Mouse (Mus musculus): ENCODE results near the gene Car5a. TPM values are rescaled to one million over a fixed set of nuclear protein-coding genes. Genes with fewer than 3 reads are reported as not detected.

The Car5a gene
- total RNA-seq, 2 experiments from 2014 or later, result not detected

DNA sequence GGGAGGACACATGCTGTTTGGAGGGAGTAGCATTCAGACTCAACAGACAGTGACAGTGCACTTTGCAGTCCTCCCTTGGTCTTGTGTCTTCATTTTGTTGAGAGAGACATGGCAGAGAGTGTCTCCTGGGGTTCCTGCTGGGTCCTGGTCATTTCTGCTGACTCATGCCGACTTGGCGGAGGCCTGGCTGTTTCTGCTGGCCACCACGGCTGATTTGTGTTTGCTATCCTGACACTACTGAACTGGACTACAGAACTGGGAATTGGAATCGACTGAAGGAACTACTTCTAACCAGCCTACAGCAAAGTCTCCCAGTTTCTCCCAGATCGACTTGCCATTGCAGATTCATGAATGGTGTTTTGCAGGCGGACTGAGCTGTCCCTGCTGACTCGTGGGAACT is 6.0 kb downstream of the Car5a start:
- no peak for DNase-seq
- Histone ChIP-seq H3K4me3 (no peak overlapping the region), H3K27ac (no peak overlapping the region)
- intact Hi-C loops (cut with DNase I), result no loop called here
- TF ChIP-seq CTCF (IDR thresholded peaks at IDR 0.05), result no peak

DNA sequence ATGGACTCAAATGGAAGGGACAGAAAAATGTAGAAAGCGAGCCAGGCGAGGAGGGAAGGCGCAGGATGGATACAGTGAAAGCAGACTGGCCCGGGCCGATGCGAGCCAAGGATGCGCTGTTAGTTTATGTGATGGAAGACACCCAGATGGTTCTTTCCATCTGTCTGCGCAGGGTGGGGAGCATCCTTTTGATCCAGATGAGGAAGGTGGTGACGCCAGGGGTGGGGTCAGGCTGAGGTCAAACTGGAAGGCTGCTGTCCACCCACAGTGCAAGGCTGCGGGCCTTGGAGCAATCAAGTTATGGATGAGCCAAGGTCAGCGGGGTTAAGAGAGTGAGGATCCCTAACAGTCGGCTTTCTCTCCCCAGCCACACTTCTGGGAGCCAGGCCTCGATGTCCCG is 8.3 kb downstream of the Car5a start:
- intact Hi-C loops (cut with DNase I), result no loop called here
- no peak for TF ChIP-seq CTCF (IDR thresholded peaks at IDR 0.05)
- H3K4me3 ChIP-seq, result no peak overlapping the region
- DNase-seq, result peak; percentile 77
- peak overlapping the region; percentile 67 for H3K27ac ChIP-seq

GRCm38 (mm10) chr8:121935341-121936294 is 9.1 kb downstream of the Car5a start:
- peak; percentile 25; the same call in 1 of the 2 replicates for TF ChIP-seq CTCF (IDR thresholded peaks at IDR 0.05)
- no peak overlapping the region for H3K4me3 ChIP-seq
- H3K27ac ChIP-seq, result peak overlapping the region; percentile 67
- peak; percentile 59 for DNase-seq
- intact Hi-C loops (cut with DNase I), result no loop called here

DNA sequence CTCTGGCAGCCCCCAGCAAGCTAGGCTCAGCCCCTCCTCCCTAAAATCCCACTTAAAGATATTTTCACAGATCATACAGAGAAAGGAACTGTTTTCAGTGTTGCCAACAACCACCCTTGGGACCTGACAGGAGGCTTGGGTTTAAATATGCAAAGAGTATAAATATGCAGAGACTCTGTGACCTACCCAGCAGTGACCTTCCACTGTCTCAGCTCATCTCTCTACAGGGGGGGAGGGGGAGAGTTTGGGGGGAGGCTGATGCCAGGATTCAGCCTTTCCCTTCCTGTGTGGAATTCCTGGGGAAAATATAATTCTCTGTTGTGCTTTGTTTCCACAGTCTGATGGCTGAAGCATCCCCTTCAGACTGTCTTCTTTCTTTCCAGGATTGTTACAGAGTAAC is 9.8 kb downstream of the Car5a start:
- intact Hi-C loops (cut with DNase I), result no loop called here
- DNase-seq, result no peak
- Histone ChIP-seq H3K4me3 (no peak overlapping the region), H3K27ac (peak overlapping the region; percentile 67)
- no peak for TF ChIP-seq CTCF (IDR thresholded peaks at IDR 0.05)

DNA sequence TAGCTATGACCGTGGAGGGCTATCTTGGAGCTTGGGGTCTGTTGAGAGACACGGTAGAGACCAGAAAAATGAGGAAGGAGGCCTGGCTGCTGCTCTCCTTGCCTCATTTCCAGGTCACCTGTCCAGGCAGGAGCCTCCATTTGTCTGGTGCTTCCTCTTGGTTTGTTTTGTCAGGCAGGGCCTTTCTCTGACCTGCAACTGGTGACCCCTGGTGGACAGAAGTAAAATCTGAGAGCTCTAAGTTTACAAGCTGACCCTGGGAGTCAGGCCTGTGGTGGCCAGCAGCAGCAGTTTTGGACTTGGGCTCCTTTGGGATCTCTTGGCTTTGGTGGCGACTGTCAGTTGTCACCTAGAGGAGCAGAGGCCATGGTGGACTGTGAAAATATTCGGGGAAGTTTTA is 10.2 kb downstream of the Car5a start:
- peak; percentile 48 for DNase-seq
- peak; percentile 76 for TF ChIP-seq CTCF (IDR thresholded peaks at IDR 0.05)
- no peak overlapping the region for H3K4me3 ChIP-seq
- intact Hi-C loops (cut with DNase I), result no loop called here
- peak overlapping the region; percentile 67 for H3K27ac ChIP-seq

GRCm38 (mm10) chr8:121932668-121933520 is 11.8 kb downstream of the Car5a start:
- DNase-seq, result no peak
- Histone ChIP-seq H3K4me3 (no peak overlapping the region), H3K27ac (peak overlapping the region; percentile 78)
- peak; percentile 13; the same call in 1 of the 2 replicates for TF ChIP-seq CTCF (IDR thresholded peaks at IDR 0.05)
- intact Hi-C loops (cut with DNase I), result no loop called here

DNA sequence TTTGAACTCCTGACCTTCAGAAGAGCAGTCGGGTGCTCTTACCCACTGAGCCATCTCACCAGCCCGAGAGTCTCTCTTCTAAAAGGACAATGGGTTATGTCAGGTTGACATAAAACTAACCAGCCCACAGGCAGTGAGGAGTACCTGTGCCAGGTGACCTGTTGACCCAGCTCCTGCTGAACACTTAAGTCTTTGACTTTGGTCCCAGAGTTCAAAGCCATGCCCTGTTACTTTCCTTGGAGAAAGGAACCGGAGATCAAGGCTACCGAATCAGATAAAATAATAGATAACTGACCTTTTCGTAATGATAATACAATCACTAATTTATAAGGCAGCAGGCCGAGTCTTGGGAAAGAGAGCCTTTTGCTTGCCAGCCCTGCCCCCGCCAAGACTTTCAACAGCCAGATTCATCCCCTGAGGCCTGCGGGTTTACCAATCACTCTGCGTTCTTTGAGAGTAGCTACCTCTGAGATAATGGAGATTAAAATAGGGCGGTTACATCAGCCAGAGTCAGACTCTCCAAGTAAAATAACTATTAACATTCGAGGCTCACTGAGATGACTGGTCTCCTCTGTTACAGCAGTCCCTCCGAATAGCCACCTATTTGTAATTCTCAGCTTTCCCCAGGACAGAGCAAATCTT is 12.6 kb downstream of the Car5a start:
- TF ChIP-seq CTCF (IDR thresholded peaks at IDR 0.05), result no peak
- intact Hi-C loops (cut with DNase I), result no loop called here
- Histone ChIP-seq H3K27ac (peak overlapping the region; percentile 78), H3K4me3 (no peak overlapping the region)
- DNase-seq, result peak; percentile 76

- no peak for DNase-seq
- TF ChIP-seq CTCF (IDR thresholded peaks at IDR 0.05), result no peak
- intact Hi-C loops (cut with DNase I), result no loop called here
- Histone ChIP-seq H3K27ac (no peak overlapping the region), H3K4me3 (no peak overlapping the region)
Observed at GRCm38 (mm10) chr8:121931571-121931970, 13.1 kb downstream of the Car5a start.

DNA sequence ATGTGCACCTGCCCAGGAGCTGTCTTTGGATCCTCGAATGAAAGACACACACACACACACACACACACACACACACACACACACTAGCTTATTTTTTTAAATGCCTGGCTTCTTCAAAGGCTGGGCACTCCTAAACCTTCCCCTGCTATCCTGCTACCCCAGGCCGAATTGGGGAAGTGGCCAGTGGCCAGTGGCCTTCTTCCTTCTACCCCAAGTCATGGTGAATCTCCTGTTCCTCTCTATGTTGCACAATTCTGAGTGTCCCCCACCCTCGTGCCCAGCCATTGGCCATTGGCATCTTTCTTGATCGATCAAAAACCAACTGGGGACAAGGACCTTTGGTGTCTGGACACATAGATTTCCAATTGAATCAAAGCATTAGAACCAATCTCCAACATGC is 14.7 kb downstream of the Car5a start:
- no peak for TF ChIP-seq CTCF (IDR thresholded peaks at IDR 0.05)
- Histone ChIP-seq H3K27ac (no peak overlapping the region), H3K4me3 (no peak overlapping the region)
- intact Hi-C loops (cut with DNase I), result no loop called here
- no peak for DNase-seq

- DNase-seq, result peak; percentile 74
- intact Hi-C loops (cut with DNase I), result loop anchor here (10.0 kb wide), 1 partner anchor 233 kb away; no protein-coding TSS in a partner anchor
- Histone ChIP-seq H3K27ac (no peak overlapping the region), H3K4me3 (no peak overlapping the region)
- peak; percentile 72 for TF ChIP-seq CTCF (IDR thresholded peaks at IDR 0.05)
Observed at GRCm38 (mm10) chr8:121927316-121927715, 17.4 kb downstream of the Car5a start.

- Histone ChIP-seq H3K27ac (no peak overlapping the region), H3K4me3 (no peak overlapping the region)
- intact Hi-C loops (cut with DNase I), result loop anchor here (10.0 kb wide), 1 partner anchor 231 kb away; no protein-coding TSS in a partner anchor
- no peak for TF ChIP-seq CTCF (IDR thresholded peaks at IDR 0.05)
- no peak for DNase-seq
Observed at GRCm38 (mm10) chr8:121926266-121926665, 18.4 kb downstream of the Car5a start.

DNA sequence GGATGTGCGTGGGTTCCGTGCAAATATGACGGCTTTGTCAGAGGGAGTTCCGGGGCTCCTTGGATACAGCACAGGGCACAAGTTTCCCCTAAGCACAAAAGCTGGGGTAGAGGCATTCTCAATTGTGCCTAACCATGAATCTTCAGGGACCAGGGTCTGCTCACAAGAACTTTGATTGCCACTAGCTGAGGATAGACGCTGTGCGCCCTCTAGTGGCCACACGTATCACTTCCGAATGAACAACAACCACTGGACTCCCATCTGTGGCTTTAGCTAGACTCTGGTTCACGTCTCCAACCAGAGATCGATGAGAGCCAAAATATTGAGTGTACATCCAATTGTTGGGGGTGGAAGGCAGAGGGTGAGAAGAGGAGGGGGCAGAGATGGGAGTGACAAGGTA is 19.1 kb downstream of the Car5a start:
- DNase-seq, result peak; percentile 82
- intact Hi-C loops (cut with DNase I), result loop anchor here (1.0 to 10.0 kb wide), 2 partner anchors 75 to 231 kb away; no protein-coding TSS in a partner anchor
- H3K27ac ChIP-seq, result no peak overlapping the region
- no peak overlapping the region for H3K4me3 ChIP-seq
- peak; percentile 93 for TF ChIP-seq CTCF (IDR thresholded peaks at IDR 0.05)

Measured in gastrocnemius, adult 2 months (tissue).